Mouse (Mus musculus) CD4-positive, CD25-positive, alpha-beta regulatory T cell, adult 4 months (primary cell): ENCODE data around the gene Ubl4b. TPM values are rescaled to one million over a fixed set of nuclear protein-coding genes. Genes with fewer than 3 reads are reported as not detected.

Experiments used
- ATAC-seq: one replicate; pipeline ENCODE4 v1.8.0; 2017
- polyA plus RNA-seq, 2 experiments: library from polyadenylated mRNA; unstranded; fragments of 100-300 nt; shearing (Covaris generic); gene quantifications; one replicate each; pipeline ENCODE4 v1.2.1; 2017

The Ubl4b gene
- polyA plus RNA-seq, 2 experiments from 2014 or later, result not detected

DNA sequence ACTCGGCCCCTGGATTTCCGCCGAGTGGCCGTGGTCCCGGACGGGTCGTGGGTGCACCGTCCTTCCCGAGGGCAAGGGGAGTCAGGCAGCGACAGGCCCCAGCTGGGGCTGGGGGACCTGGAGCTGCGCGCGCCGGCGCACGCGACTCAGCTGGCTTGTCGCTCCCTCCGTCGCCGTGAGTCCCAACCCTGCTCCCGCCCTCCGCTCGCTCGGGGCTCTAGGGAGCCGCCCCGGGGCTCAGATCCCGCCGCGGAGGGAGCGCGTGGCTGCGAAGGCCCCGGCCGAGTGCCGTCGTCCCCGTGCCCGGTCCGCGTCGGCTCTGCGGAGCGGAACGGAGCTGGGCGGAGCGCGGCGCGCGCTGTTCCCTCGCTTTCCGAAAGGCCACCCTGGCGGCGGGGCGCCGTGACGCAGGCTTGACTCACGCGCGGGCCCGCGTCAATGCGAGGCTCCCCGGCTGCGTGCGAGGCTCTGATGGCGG is 37.2 kb downstream of the Ubl4b start, which contains the start of gene Slc6a17:
TSS of gene Slc6a17 (minus strand) at position 388 of the 478 bp plus-strand sequence.
- no peak for ATAC-seq

DNA sequence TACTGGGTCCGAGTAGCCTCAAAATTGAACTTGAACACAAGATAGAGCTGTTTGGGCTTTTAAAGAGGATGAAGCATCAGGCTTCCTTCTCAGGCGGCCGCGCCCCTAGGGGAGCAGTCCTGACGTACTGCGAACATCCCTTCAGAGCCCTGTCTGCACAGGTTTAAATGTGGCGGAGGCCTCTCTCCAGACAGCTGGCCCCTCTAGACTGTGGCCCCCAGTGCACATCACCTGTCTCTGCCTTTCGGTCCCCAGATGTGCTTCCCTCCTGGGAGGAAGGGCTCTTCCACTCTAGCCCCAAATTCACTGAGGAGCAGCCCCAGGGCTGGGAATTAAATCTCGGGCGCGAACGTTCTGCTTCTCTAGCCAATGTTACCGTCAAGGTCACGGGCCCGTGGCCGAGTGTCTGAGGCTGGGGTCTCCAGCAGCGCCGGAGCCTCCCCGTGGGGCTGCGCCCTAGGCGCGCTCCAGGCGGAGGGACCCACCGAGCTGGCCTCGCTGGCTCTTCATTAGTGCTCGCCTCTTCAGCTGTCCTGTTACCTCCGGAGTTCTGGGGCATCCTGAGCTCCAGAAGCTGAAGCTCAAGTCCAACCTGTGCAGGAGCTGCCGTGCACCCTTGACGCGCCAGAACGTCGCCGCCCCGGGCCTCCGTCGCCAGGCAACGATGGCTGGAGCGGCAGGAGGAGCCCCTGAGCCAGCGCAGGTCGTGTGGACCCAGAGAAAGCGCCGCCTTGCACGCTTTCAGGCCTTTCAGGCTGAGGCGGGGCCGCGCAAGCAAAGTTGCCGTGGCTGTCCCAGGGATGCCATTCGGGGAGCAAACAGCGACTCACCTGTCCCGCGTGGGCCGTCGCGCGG is 37.9 kb downstream of the Ubl4b start:
- ATAC-seq, result no peak

DNA sequence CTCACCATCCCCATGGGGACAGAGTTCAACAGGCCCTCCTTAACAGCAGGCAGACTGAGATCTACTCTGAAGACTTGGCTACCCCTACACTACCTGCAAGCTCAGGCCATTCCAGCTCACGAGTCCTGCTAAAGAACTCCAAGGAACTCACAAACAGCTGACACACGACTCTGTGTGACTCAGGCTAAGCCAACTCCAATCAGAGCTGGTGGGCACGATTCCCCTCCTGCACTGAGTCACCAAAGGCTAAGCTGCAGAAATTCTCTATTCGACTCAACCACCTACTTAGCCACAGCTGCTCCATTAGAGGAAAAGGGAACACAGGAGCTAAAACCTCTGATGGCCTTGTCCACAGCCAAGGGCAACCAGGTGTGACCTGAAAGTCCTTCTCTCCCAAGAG is 38.9 kb downstream of the Ubl4b start:
- ATAC-seq, result no peak

DNA sequence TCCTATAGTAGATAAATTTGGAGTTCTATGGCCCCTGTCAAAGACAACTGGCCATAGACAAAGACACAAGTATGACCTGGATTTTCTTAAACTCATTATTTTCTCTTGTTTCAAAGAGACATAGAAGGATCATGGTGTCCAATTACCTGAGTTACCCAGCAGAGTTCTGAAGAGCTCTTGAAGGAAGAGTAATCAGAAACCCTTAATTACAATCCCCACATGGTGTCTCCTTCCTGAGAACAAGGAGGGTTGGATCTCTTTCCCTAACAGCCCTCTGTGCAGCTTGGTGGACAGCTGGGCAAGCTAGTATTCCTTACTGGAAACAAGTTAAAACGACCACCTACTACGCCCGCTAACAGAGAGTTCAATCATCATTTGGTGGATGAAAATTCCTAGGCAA is 43.5 kb downstream of the Ubl4b start:
- no peak for ATAC-seq

DNA sequence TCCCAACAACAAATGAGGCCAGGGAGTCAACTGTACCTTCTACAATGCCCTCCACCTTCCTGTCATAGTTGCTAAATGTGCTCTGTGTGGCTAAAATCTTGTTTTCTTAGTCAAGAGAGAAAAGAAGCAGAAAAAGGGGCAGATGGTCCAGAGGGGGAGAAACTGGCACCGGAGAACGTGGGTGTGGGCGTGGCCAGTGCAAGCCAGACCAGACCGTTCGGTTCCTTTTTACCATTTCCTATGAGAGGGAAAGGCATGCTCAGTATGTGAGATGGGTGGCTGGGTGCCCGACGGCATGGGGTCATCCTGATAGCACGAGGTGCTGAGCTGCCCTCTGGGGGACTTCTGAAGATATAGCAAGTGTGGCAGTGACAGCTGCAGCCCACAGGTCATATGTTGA is 46.2 kb downstream of the Ubl4b start:
- ATAC-seq, result no peak

DNA sequence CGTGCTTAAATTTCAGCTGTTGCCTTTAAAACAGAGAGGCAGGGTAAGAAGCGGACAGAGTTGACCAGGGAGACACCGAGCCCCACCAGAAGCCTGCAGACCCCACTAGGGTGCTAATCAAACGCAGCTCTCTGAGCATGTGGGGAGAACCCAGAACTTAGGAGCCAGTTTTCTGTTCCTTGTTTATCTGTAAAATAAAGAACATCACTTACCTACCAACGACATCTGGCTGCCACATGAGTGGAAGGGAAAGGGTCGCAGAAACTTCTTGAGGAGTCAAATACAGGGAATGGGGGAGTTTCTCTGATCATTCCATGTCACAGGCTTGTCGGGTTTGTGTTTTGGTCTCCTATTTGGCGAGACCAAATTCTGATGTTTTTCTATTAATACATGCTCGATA is 46.9 kb downstream of the Ubl4b start:
- no peak for ATAC-seq

DNA sequence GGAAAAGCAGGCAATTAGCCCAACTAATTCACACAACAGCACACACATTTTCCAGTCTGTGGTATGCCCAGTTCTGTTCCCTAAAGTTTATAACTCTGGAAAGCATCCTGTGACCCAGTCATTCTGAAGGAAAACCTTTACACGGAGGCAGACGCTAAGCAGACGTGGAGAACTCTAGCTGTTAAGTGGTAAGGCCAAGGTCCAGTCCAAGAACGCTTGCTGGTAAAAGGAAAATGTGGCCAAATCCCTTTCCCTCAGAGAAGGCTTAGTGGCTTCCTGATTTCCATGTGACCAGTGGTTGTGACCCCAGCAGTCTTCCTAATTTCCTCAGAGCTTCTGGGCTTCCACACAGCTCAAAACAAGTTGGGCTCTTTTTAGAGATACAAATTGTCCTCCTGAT is 48.3 kb downstream of the Ubl4b start:
- no peak for ATAC-seq

DNA sequence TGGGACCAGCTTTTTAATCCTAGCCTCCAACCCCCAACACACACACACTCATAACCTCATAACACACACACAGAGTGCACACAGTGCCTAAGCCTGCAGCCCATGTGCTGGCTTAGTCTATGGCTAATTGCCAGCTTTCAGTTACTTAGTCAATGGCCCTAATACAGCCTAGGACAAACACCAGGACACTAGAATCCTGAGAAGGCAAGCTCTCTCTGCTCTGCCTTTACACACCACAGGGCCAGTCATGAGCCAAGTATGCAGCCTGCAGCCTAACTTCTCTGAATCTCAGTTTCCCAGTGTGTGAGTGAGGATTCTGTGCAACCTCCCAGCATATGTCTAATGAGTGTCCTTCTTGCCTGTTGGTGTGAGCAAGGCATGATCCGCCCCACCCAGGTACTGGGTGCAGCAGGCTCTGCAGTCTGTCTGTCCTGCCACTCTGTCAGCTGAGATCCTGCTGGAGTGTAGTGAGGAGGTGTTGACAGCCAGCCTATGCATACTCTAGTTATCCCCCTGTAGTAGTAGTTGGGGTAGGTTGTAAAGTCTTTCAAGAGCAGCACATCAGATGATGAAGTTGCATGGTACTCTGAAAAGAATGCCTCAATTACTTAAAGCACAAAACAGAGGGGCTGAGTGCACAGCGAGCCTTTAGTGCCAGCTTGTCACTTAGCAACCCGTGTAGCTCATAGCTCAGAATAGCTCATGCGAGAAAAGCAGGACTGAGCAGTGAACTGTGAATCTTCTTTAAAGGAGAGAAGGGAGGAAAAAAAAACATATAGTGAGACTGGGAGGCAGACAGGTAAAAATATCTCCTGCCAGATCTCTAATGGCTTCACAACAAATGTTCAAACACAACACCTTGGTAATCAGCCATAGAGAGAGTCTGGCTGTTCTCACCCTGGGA is 49.2 kb downstream of the Ubl4b start:
- no peak for ATAC-seq

DNA sequence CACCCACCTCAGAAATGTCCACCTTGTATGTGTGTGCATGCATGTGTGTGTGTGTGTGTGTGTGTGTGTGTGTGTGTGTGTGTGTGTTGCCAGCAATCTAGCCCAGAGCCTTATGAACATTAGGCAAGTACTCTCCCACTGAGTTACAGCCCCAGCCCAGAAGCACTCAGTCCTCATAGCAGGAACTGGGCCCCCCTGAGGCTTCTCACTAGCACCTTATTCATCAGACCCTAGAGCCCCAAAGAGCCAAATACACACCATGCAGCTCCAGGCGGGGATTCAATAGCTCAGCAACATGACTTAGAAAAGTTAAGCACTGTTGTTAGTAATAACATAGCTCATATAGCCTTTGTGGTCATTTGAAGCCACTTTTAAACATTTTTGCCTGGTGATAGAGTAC is 50.3 kb downstream of the Ubl4b start:
- ATAC-seq, result no peak

DNA sequence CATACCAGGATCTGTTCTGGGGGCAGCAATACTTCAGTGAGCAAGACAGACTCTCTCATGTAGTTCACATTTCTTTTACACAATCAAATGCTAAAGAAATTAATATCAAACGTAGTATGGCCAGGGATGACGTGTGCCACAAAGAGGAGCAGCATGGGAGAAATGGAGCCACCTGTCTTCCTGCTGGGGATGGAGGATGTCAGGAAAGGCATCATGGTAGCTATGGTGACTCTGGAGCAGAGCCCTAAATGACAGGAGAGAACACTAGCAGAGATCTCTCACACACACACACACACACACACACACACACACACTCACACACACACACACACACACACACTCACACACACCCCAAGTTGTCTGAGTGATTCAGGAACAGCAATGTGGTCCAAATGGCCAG is 51.2 kb downstream of the Ubl4b start:
- no peak for ATAC-seq

Other genes starting within 250 kb of the Ubl4b start
- gene Rbm15, start 221.4 kb downstream of the Ubl4b start, polyA plus RNA-seq, result 10 to 100 TPM; 11.6 to 19.8 TPM
- gene Kcnc4, start 95.5 kb downstream of the Ubl4b start, polyA plus RNA-seq, result not detected
- not detected for gene Slc6a17, start 37.1 kb downstream of the Ubl4b start, polyA plus RNA-seq
- not detected for gene Alx3, start 40.0 kb upstream of the Ubl4b start, polyA plus RNA-seq
- not detected for gene Gm10961, start 76.2 kb upstream of the Ubl4b start, polyA plus RNA-seq
- gene Strip1, start 76.6 kb upstream of the Ubl4b start, polyA plus RNA-seq, result 10 to 100 TPM; 18.8 to 19.4 TPM
- 10 to 100 TPM; 12.1 to 22.1 TPM for gene Ahcyl1, start 141.5 kb upstream of the Ubl4b start, polyA plus RNA-seq
- gene Csf1, start 205.4 kb upstream of the Ubl4b start, polyA plus RNA-seq, result 10 to 100 TPM; 11.9 to 19.7 TPM